Mouse (Mus musculus) right cerebral cortex, postnatal 25 days (tissue): Measurements from ENCODE around the gene Rabgap1l.
A peak's percentile ranks its signal among the peaks of the same experiment; 100 is the strongest.

Experiments used
- DNase-seq: peaks from one replicate; pipeline ENCODE4 v3.0.0; 2022

Rabgap1l gene

DNA sequence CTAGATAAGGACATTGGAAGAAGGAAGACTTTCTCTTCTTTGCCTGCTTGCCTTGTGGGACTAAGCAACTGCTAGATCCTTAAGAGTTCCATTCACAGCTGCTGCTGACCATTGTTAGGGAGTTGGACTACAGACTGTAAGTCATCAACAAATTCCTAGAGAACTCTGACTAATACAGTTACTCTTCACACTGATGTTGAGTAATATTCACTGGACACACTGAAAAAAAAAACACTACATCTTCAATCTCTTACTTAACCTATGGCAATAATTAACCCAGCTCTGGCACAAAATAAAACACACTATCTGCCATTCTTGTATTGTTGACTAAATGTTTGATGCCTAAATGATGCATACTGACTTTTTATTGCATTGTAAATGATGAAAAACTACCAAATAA lies 565.2 kb downstream of the Rabgap1l start:
- DNase-seq, result no peak

DNA sequence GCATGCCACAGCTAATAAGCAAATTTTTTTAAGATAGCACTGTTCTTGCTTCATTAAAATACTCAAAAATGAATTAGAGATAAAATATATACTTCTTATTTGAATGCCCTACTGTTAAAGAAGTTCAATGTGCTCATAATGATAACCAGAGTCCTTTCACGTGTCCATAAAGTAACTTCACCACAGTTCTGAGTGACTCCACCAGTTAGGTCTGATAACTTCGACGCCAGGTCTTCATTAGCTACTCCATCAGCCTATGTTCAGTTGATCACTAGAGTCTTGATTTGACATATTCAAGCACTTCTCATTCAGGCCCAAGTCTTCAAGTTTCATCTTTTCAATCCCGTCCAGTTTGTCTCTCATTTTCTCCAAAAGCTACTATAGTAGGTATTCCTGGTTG lies 565.8 kb downstream of the Rabgap1l start:
- DNase-seq, result no peak

DNA sequence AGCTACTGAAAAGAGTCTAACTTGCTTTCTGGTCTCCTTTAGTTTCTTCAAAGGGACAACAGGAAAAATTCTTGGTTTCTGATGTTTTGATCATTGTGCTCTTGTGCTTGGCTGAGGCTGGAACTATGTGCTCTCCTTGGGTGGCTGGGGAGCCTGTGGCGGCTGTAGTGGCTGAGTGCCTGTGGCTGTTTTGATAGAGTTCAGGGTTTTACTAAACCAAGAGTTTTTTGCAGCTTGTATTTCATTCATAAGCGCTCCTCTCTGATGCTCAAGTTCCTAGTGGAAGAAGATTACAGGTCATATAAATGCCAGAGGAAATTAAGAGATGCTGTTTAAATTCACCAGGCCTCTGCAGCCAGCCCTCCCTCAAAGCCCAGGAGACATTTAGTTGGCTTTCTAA lies 568.9 kb downstream of the Rabgap1l start:
- DNase-seq, result no peak

DNA sequence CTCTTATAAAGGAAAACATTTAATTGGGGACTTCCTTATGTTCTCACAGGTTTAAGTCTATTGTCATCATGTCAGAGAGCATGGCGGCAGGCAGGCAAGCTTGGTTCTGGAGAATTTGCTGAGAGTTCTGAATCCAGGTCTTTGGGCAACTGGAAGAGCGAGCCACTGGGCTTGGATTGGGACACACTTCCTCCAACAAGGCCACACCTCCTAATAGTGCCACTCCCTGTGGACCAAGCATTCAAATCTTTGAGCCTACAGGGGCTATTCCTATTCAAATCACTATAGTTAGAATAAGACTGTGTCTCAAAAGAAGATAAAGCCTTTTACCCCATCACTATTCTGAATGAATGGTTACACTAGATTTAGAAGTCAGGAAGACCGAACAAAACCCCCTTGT lies 575.1 kb downstream of the Rabgap1l start:
- DNase-seq, result no peak

DNA sequence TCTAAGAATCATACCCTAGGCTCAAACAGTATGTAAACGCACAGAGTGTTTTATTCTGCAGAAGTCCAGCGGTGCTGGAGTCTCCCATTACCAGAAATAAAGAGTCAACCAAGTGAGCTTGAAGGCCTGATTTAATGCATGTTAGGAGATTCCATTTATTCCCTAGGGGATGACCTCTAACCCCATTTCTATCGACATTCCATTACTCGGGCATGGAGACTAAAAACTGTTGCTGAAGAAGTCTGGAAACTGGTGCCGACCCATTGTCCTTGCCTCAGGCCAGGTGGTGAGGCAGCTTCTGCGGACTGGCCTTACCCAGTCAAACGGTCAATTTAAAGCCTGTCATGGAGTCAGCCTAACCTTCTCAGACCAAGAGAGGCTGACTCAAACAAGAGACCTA lies 578.8 kb downstream of the Rabgap1l start:
- no peak for DNase-seq

DNA sequence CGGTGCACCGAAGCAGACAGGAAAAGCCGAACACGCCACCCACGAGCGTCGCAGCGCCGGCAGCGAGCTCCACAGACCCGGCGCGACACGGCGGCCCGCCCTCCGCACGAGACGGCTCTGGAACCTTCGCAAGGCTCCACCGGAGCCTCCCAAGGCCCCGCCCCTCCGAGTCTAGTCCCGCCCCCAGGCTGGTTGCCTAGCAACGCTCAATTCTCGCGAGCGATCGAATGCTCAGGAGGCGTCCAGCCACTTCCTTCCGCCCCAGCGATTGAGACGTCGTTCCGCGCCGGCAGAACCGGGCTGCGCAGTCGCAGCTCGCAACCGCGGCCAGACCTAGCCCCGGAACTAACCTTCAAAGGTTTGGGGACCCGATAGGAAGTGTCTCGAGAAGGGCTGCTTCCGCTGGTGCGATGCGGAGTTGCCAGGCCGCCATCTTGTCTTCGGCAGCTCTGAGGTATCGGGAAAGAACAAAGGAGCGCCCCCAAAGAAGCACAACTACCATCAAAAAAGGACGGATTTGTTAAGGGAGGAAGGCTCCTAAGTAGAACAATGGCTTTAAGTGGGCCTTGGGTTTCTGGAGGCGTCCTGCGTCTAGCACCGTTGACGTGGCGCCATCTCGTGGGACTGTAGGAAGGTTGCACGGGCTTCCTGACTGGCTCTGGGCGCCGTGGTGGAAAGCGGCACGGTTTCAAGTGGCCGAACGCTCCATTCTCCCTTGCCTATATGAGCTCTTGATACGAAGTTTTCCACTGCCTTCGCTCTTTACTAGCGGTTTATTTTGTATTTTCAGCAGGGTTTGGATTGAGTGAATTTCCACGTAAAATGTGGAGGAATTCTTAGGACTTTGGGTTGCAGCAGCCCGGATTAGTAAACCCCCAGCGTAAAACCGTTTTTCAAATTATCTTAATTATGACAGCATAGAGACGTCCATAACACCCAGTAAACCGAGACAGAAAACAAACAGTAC lies 580.0 kb downstream of the Rabgap1l start, which contains the start of gene Cacybp:
TSS of gene Cacybp (minus strand) at position 173 of the 967 bp plus-strand sequence.
- DNase-seq, result peak; percentile 100

DNA sequence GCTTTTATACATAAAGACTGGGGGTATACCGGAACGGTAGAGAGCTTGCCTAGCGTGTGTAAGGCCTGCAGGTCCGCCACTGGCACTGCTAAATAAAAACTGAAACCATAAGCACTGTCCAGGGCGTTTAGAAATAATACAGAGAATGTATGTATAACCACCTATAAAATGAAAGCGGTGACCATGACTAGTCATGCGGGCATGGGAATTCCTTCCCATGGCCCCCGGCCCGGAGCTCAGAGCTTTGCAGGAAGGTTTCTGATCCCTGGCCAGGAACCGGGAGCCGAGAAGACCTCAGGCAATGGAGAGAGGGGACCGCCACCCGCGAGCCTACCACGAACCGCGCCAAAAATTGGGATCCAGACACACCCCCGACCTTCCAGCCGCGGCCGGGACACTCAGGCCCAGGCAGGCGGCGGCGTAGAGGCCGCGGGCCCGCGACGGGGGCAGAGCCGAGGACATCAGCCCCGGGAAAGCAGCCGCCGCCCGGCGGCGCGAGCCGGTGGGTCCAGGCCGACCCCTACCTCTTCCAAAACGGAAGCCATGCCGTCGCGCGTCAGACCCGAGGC lies 580.8 kb downstream of the Rabgap1l start:
- no peak for DNase-seq

DNA sequence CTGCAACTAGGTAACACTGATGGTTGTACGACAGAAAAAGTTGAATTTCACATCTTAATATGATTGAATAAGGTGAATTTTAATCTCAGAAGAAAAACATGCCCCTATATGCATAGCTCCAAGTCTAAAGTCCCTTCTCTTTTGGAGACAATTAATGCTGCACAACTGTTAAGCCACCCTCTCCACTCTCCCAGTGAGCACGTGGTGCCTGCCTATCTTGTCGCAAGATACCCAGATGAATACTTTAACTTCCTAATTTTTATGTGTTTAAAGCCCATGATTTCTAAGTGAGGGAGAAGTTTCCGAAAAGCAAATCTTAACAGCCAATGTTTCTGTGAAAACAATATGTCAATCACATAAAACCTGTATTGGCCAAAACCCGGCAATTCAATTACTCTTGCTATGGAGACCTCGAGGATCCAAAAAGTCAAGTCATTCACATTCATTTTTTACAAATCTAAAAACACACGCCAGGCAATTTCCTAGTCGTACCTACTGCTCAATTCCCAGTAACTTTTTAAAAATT lies 581.4 kb downstream of the Rabgap1l start:
- DNase-seq, result no peak

DNA sequence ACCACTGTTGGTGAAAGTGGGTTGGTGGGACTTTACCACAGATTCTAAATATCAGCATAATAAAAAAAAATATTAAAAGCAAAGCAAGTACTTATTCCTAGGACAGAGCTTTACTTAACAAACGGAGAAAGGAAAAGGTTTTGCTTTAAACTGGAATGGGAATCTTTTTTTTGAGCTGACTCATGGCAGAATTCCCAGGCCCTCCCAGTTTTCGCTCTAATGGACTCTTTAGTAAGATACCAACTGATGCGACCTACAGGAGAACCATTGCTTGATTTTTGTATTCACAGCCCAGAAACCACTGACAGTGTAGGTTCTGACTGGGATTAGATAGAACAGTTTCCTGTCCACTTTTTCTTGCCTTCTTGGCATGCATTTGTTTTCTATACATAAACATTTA lies 582.4 kb downstream of the Rabgap1l start:
- no peak for DNase-seq

DNA sequence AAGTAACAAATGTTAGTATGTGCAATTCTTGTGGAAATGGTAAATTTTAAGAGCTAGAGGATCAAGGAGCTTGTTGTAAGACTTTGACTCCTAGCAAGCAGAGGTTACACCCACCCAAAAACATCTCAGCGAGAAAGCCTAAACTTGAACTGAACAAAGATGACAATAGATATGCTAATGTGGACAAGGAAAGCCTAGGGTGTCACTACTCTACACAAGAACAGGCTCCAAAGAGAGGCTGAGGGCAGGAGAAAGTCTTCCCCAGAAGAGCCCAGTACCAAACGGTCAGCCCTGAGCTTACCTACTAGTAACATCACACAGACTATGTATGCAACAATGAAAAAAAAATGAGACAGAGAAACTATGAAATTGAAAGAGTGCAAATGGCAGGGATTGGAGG lies 583.2 kb downstream of the Rabgap1l start:
- DNase-seq, result no peak

DNA sequence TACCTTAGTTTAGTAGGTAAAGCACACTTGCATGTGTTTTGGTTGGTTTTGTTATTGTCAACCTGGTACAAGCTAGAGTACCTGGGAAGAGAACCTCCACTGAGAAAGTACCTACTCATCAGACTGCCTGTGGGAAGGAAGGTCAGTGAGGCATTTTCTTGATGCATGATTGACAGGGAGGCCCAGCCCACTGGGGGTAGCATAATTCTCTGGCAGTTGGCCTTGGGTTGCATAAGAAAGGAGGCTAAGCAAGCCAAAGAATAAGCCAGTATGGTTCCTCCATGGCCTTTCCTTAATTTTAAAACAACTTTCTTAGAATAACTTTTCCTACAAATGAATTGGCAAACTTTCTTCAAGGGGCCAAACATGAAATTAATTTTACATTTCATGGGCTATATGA lies 587.5 kb downstream of the Rabgap1l start:
- no peak for DNase-seq

DNA sequence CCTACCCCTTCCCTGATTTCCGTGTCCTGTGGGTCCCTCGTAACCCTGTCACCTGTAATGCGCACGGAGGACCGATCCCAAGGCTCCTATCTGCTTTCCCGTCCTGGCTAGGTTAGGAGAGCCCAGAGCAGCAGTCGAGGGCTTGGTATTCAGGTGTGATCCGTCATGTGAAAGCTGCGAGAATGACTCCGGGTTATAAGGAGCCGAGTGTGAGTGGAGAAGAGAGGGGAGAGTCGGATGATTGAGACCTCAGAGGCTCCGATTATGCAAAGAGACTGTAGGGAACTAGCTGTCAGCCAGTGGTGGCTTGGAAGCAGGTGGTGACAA lies 597.7 kb downstream of the Rabgap1l start:
- DNase-seq, result no peak

DNA sequence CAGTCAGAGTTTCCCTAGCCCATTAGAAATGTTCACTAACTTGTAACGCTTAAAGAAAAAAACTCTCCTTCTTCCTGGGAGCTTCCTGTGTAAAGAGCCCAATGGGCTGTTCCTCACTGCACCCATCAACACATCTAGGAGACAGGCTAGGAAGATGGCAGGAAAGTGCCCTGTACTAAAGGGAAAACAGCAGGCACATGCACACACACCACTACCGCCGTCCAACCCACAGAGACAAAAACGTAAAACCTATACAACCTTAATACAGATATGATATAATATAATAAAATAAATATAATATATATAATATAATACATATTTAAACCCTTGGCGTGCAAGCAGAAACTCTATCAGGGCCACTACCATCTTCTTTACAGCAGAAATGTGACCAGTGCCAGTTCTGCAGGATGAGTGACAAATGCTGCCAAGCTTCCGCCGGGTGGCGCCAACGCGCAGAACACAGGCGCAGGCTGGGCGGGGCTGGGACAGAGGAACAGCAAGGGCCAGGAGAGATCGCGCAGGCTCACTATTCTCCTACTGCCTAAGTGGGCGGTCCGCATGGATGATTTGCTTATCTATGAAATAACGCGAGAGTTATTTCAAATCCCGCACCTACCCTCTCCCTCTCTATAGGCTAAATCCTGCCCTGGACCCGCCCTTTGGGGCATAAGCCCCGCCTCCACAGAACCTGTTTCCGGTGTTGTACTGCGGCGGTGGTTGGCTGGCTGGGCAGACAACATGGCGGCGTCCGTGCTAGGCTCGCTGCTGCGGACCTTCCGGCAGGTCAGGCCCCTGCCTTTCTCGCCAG lies 598.3 kb downstream of the Rabgap1l start, which contains the start of gene Mrps14:
TSS of gene Mrps14 (plus strand) at position 687 of the 808 bp plus-strand sequence.
- DNase-seq, result peak; percentile 97

DNA sequence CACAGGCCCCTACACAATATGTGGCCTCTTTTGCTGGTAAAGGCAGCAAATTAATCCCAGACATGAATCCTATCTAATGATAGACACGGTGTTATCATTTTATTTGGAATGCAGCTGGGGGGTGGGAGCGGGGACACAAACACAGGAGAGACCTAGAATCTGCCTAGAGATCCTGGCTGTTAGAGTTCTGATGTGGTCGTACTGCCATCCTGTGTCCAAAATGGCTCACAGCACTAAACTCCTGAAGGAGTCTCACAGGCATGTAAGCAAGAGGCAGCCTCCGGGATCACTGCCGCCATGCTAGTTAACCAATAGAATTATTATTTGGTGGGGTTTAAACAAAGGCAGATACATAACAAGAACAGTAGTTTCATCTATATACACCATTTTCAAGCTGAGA lies 608.5 kb downstream of the Rabgap1l start:
- peak; percentile 46 for DNase-seq

DNA sequence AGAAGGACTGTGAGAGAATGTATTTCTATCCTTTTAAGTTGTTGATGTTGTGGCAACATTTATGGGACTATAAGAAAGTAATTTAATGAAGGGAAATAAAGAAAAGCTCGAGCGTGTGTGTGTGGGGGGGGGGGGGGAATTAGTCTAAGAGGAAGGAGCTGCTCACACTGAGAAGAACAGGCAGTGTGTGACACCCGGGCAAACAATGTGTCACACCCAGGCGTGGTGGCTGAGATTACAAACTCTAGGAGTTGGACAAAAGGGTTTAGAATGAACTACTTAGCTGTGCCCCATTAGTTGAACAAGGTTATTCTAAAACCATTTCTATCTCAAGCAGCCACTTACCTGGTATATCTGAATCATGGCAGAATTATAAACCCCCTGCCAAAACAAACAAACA lies 611.8 kb downstream of the Rabgap1l start:
- no peak for DNase-seq

DNA sequence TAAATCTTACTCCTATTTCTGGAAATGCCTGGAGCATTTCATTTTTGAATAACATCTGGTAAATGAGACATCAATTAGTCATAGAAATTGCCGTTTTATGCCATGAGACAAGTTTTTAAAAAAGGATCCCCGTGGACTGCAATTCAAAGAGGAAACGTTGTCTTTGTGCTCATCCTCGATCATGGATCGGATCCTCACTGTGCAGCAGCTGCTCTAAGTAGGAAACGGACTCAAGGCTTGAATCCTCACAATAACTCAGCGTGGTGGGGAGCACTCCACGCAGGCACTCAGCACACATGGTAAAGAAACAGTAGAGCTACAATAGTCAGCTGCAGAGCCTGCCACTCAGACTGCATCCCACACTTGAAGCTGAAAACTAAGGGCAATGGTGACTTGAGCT lies 616.1 kb downstream of the Rabgap1l start:
- DNase-seq, result no peak
